Mouse (Mus musculus) gastrocnemius, postnatal 14 days (tissue): ENCODE measurements around the gene Vstm5. TPM values are rescaled to one million over a fixed set of nuclear protein-coding genes. Genes with fewer than 3 reads are reported as not detected.

Experiments
- DNase-seq: peaks from one replicate; pipeline ENCODE4 v3.0.0; 2021; ENCODE audit warnings: mixed read lengths
- intact Hi-C: fragments of 180-260 bp; cut with DNase I; formaldehyde crosslinking; loops from one replicate; pipeline ENCODE4 v1.15.1; 2025; ENCODE audit warnings: low total_unique reads
- total RNA-seq, 2 experiments: library from RNA; stranded (reverse); gene quantifications; 2 replicates each; pipeline ENCODE4 v1.2.3; 2021

The Vstm5 gene
- total RNA-seq, 2 experiments from 2014 or later = 0.14 to 0.27 TPM

DNA sequence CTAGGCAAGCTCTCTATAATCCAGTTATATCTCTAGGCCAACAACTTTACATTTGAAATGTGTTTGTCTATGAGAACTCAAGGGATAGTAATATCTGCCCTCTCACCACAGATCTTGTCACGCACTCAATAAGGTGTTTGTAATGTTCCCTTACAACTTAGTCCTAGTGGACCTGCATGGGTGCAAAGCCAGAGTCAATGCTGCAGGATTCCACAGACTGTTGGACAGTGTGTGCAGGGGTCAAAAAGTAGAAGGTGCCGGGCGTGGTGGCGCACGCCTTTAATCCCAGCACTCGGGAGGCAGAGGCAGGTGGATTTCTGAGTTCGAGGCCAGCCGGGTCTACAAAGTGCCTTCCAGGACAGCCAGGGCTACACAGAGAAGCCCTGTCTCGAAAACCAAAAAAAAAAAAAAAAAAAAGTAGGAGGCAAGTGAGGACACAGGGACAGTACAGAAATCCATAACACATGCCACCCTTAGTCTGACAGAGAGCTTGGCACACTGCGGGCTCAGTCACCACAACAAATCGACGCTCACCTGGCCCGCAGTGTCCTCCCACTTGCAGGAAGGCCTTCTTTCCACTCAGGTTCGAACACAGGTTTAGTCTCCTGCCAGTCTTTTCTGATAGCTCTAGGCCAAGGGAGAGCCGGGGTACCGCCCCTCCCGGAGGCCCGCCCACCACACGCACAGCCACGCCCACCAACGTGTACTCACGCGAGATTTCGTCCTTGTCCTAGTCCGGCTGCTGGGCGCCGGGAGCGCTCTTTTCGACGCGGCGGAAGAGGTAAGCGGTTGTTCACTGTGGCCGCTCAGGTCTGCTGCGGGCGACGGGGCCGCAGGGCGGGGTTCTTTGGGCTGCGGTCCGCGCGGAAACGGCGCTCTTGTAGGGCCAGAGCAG is 66.9 kb downstream of the Vstm5 start, which contains the start of gene Taf1d:
TSS of gene Taf1d (plus strand) at position 712 of the 895 bp plus-strand sequence.
- DNase-seq = peak; percentile 97
- intact Hi-C loops = no loop called here

GRCm38 (mm10) chr9:15306398-15307119 is 67.7 kb downstream of the Vstm5 start, which contains the start of gene 4931406C07Rik:
Gene 4931406C07Rik (minus strand): TSS chr9:15306448.
- intact Hi-C loops = no loop called here
- DNase-seq = no peak

- DNase-seq = no peak
- intact Hi-C loops = no loop called here
These were observed 68.4 kb downstream of the Vstm5 start for GRCm38 (mm10) chr9:15307257-15307656.

- no peak for DNase-seq
- intact Hi-C loops = no loop called here
These were observed 69.4 kb downstream of the Vstm5 start for GRCm38 (mm10) chr9:15308254-15308653.

Other genes with a start within 250 kb of the Vstm5 start
- gene Panx1, start 193.6 kb upstream of the Vstm5 start, total RNA-seq = 10 to 100 TPM; 18.6 to 43.0 TPM
- gene Hephl1, start 126.9 kb upstream of the Vstm5 start, total RNA-seq = under 1 TPM; 0.51 to 0.70 TPM
- gene Med17, start 40.9 kb downstream of the Vstm5 start, total RNA-seq = 10 to 100 TPM; 11.0 to 12.2 TPM
- gene Taf1d, start 67.2 kb downstream of the Vstm5 start, total RNA-seq = 10 to 100 TPM; 48.3 to 55.4 TPM
- 1 to 10 TPM; 5.9 to 6.7 TPM for gene 4931406C07Rik, start 67.4 kb downstream of the Vstm5 start, total RNA-seq
- 1 to 10 TPM; 7.4 TPM for gene Cep295, start 118.7 kb downstream of the Vstm5 start, total RNA-seq